Mouse (Mus musculus) MEL-GATA-1-ER (cell line): ENCODE measurements around the gene Mmd2.

Source experiments
- DNase-seq: peaks from one replicate; pipeline ENCODE4 v3.0.0-alpha.2; 2012; ENCODE audit warnings: low read depth; ENCODE audit errors: extremely low read depth

Mmd2 gene

GRCm38 (mm10) chr5:142608259-142608988 lies at the start of gene Mmd2:
Gene Mmd2, minus strand, starts transcription at chr5:142608800.
- no peak for DNase-seq

DNA sequence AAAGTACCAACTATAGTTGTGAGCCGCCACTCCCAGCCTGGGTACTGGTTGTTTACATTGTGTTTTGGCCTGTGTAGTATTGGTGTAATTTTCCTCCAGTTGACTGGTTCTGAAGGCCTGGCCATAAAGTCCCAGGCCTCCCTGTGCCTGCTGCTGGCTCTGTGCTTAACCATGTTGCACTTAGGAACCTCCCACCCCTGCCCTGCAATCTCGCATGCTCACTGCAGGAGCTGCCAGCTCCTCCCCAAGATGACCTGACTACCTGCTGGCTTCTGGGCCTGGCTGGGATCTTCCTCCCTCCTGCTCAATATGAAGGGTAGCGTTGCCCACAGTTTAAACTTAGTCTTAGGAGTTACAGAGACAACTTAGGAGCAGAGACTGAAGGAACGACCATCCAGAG lies 43.7 kb upstream of the Mmd2 start:
- DNase-seq: no peak

GRCm38 (mm10) chr5:142650794-142651497 lies 42.3 kb upstream of the Mmd2 start:
- DNase-seq: peak; percentile 23

DNA sequence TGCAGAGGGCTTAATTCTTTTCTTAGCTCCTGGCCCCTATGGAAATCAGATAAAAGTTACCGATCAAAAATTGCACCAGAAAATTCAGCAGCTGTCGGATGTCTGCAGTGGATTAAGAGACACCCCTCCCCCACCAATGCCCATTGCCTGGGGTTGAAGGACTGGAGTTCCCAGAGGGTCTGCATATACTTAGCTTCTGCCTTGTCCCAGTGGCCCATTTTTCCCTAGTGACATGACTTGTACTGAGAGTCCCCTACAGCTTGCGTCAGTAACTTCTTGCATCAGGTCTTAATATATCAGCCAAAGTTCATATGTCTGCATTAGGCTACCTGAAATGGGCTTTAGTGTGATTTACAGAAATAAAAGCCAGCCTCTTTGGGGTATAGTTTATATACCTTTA lies 41.8 kb upstream of the Mmd2 start:
- DNase-seq: no peak

- DNase-seq: no peak
Observed at GRCm38 (mm10) chr5:142649460-142650050, 41.0 kb upstream of the Mmd2 start.

DNA sequence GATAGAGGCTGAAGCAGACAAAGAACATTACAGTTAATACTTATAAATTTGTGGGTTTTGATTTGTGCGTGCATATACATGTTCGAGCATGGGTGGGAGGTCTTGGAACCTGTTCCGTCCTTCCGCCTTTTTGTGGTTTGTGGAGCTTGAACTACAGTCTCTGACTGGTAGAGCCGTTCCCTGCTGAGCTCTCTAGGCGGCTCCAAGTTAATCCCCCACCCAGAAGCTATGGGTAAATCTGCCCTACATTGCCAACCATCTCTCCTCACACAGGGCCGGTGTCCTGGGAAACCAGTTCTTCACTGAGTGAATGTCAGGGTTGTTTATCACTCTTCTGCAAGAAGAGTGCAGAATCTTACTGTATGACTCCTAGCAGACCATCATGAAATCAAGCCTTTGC lies 39.6 kb upstream of the Mmd2 start:
- DNase-seq: no peak

- no peak for DNase-seq
Observed at GRCm38 (mm10) chr5:142641331-142642051, 32.9 kb upstream of the Mmd2 start.

GRCm38 (mm10) chr5:142640088-142640487 lies 31.5 kb upstream of the Mmd2 start:
- no peak for DNase-seq

DNA sequence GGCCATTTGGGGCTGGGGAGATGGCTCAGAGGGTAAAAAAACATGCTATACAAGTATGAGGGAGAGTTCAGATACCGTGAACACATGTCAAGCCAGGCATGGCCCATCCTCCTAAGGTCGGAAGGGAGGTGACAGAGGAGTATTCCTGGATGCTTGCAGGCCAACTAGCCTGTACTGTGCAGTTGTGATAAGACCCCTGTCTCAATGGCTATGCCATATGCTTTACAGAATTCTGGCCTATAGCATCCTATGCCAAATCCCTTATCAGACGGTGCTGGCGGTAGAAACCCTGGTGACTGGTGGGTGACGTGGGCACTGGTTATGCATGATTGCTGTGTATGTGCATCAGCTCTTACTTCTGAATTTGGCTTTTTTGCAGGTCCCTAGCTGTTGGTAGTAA lies 29.2 kb upstream of the Mmd2 start:
- no peak for DNase-seq

GRCm38 (mm10) chr5:142630224-142630623 lies 21.6 kb upstream of the Mmd2 start:
- peak; percentile 49 for DNase-seq

- no peak for DNase-seq
Observed at GRCm38 (mm10) chr5:142629663-142630025, 21.0 kb upstream of the Mmd2 start.

GRCm38 (mm10) chr5:142628726-142629662 lies 20.4 kb upstream of the Mmd2 start:
- DNase-seq: peak; percentile 86

DNA sequence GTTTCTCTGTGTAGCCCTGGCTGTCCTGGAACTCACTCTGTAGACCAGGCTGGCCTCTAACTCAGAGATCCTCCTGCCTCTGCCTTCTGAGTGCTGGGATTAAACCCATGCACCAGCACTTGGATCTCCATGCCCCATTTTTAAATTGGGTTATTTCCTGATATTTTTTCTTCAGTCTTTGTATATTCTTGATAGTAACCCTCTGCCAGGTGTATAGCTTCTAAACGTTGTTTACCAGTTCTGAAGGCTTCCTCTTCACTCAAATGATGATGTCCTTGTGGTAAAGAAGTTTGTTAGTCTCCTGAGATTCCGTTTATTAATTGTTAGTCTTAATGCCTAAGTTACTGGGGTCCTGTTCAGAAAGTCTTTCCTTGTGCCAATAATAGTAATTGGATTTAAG lies 18.8 kb upstream of the Mmd2 start, which contains the start of gene Wipi2:
Gene Wipi2 (plus strand): TSS at position 301 of the 400 bp plus-strand sequence.
- no peak for DNase-seq

GRCm38 (mm10) chr5:142623080-142623479 lies 14.5 kb upstream of the Mmd2 start:
- no peak for DNase-seq

GRCm38 (mm10) chr5:142622134-142622533 lies 13.5 kb upstream of the Mmd2 start:
- DNase-seq: no peak

GRCm38 (mm10) chr5:142621421-142621820 lies 12.8 kb upstream of the Mmd2 start:
- no peak for DNase-seq

DNA sequence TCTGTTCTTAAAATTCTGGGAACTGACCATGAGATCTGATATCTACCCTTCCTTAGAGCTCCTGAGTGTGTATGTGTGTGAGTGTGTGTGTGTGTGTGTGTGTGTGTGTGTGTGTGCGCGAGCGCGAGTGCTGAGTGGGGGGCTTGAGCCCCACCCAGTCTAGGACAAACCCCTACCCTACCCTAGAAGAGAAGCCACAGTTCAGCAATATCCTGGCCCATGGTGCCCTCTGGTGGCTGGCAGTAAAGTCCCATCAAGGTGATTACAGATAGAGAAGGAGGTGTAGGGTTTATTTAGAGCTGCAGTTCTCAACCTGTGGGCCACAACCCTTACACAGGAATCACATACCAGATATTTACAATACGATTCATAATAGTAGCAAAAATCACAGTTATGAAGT lies 11.3 kb upstream of the Mmd2 start:
- DNase-seq: no peak

- no peak for DNase-seq
Observed at GRCm38 (mm10) chr5:142616326-142616725, 7.7 kb upstream of the Mmd2 start.

GRCm38 (mm10) chr5:142615638-142616037 lies 7.0 kb upstream of the Mmd2 start:
- DNase-seq: no peak

DNA sequence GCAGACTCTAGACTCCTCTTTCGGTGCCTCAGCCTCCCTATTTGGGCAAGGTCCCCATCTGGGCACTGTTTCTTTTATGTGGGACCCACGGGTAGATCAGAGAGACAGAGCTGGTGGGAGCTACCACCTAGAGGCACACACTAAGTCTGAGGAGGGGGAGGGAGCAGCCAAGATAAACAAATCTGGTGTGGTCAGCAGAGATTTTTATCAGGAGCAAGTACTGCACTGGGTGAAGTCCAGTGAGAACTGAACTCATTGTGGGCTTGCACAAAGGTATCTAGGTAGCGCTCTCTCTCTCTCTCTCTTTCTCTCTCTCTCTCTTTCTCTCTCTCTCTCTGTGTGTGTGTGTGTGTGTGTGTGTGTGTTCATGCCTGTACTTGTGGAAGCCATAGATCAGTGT lies 5.9 kb upstream of the Mmd2 start:
- DNase-seq: no peak

DNA sequence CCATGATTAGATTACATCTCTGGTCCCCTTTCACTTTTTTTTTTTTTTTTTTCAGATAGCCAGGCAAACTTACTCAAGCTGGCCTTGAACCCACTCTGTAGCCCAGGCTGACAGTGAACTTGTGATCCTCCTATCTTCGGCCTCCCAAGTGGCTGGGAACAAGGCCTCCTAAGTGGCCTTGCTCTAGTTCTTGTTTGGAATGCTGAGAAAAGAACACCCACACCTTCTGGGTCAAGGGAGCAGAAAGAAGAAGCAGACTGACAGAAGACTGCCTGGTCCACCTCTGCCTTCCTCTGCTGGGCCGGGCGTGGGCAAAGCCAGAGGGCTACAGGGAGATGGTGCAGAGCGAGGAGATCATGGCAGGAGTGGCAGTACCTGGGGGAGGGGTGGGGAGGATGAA lies 1.8 kb upstream of the Mmd2 start:
- no peak for DNase-seq
